Mouse (Mus musculus) heart, embryonic 16.5 days (tissue): ENCODE data around the gene Rnf168. TPM values are rescaled to one million over a fixed set of nuclear protein-coding genes. Genes with fewer than 3 reads are reported as not detected.

ENCODE experiments used
- microRNA counts: library from miRNA; unstranded; fragments of <30 nt; microRNA quantifications from one replicate; lab custom pipeline; 2016
- microRNA-seq: library from miRNA; unstranded; fragments of <30 nt; microRNA quantifications from one replicate; pipeline ENCODE4, GENCODE M21; 2017
- polyA plus RNA-seq: library from polyadenylated mRNA; unstranded; fragments of >200 nt; fragmentation: Nextera tagmentation; extraction: Ambion mirVana; gene quantifications from 2 replicates; pipeline ENCODE4 v1.2.1, GENCODE M21; 2015

Gene Rnf168
- polyA plus RNA-seq, 1 experiment from 2014 or later: 17.3 TPM

MicroRNAs within 50 kb of the gene (microRNA counts, 519-probe panel; counts per million panel counts)
- microRNA mmu-miR-1946a (lab: Ali Mortazavi, UCI): 2,239 counts per million, percentile 39 among the panel's probes with 10 or more counts

Small RNA genes lying within 50 kb of the gene (microRNA-seq; reads per million reads assigned to microRNA genes)
- gene Mir1946a: not detected

Other genes with a start within 250 kb of the Rnf168 start
- 23.9 and 26.5 TPM in 2 replicates for gene Pak2, start 198.1 kb upstream of the Rnf168 start, polyA plus RNA-seq
- 63.6 and 73.0 TPM in 2 replicates for gene Pigx, start 177.7 kb upstream of the Rnf168 start, polyA plus RNA-seq
- gene Cep19, start 177.7 kb upstream of the Rnf168 start, polyA plus RNA-seq: 21.7 and 26.3 TPM in 2 replicates
- 18.1 and 20.5 TPM in 2 replicates for gene Nrros, start 111.9 kb upstream of the Rnf168 start, polyA plus RNA-seq
- gene Bex6, start 97.6 kb upstream of the Rnf168 start, polyA plus RNA-seq: 0.47 and 1.1 TPM in 2 replicates
- gene Fbxo45, start 30.3 kb upstream of the Rnf168 start, polyA plus RNA-seq: 3.7 and 5.1 TPM in 2 replicates
- 11.6 and 11.9 TPM in 2 replicates for gene Wdr53, start 30.2 kb upstream of the Rnf168 start, polyA plus RNA-seq
- gene Smco1, start 6.0 kb upstream of the Rnf168 start, polyA plus RNA-seq: 0.16 TPM in 1 of 2 replicates, not detected in the other
- 17.8 and 18.1 TPM in 2 replicates for gene Ubxn7, start 54.8 kb downstream of the Rnf168 start, polyA plus RNA-seq
- gene Tm4sf19, start 123.0 kb downstream of the Rnf168 start, polyA plus RNA-seq: not detected in 2 replicates
- 21.3 and 22.8 TPM in 2 replicates for gene Tctex1d2, start 142.2 kb downstream of the Rnf168 start, polyA plus RNA-seq
- 38.8 and 42.3 TPM in 2 replicates for gene Pcyt1a, start 153.5 kb downstream of the Rnf168 start, polyA plus RNA-seq
- 0.59 and 2.4 TPM in 2 replicates for gene Slc51a, start 210.4 kb downstream of the Rnf168 start, polyA plus RNA-seq
- not detected in 2 replicates for gene Zdhhc19, start 218.8 kb downstream of the Rnf168 start, polyA plus RNA-seq